Mouse (Mus musculus): ENCODE data around the gene Vash2. TPM values are rescaled to one million over a fixed set of nuclear protein-coding genes. Genes with fewer than 3 reads are reported as not detected.

Gene Vash2
- polyA plus RNA-seq, 1 experiment = not detected

- H3K4me3 ChIP-seq (ENCODE audit: insufficient read depth, low read depth, low read length) = no peak overlapping the region
- H3K27ac ChIP-seq (replicated peaks; ENCODE audit: low read depth, low read length) = no peak overlapping the region
- no peaks in the 10 kb centered on the region for H3K4me1 ChIP-seq (ENCODE audit: control insufficient read depth, insufficient read depth, insufficient read length, low read length)
These were observed 16.5 kb upstream of the Vash2 start for GRCm38 (mm10) chr1:190995548-190995947.

- no peak overlapping the region for H3K4me3 ChIP-seq (ENCODE audit: insufficient read depth, low read depth, low read length)
- H3K4me1 ChIP-seq (ENCODE audit: control insufficient read depth, insufficient read depth, insufficient read length, low read length) = no peaks in the 10 kb centered on the region
- H3K27ac ChIP-seq (replicated peaks; ENCODE audit: low read depth, low read length) = no peak overlapping the region
These were observed 10.5 kb upstream of the Vash2 start for GRCm38 (mm10) chr1:190989437-190990082.

- H3K4me3 ChIP-seq (ENCODE audit: insufficient read depth, low read depth, low read length) = no peak overlapping the region
- no peak overlapping the region for H3K27ac ChIP-seq (replicated peaks; ENCODE audit: low read depth, low read length)
- peaks cover 4% of the 10 kb centered on the region; the same call in 1 of the 2 replicates for H3K4me1 ChIP-seq (ENCODE audit: control insufficient read depth, insufficient read depth, insufficient read length, low read length)
These were observed 2.3 kb upstream of the Vash2 start for GRCm38 (mm10) chr1:190981412-190981811.

DNA sequence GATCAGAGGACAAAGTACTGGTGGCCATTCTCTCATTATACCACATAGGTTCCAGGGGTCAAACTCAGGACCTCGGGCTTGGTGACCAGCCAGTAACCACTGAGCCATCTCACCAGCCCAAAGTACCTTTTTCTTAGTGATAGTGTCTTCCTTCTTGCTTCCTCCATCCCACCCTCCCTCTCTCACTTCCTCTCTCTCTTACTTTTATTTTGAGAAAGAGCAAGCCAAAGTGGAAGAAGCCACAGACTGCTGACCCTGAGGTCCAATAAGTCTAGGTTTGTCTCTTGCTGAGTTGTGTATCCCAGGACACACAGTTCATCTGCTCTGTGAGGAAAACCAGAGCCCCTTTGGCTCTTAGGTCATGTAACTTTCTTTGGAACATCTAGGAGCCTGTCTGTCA lies 1.4 kb upstream of the Vash2 start:
- no peak overlapping the region for H3K27ac ChIP-seq (replicated peaks; ENCODE audit: low read depth, low read length)
- no peak overlapping the region for H3K4me3 ChIP-seq (ENCODE audit: insufficient read depth, low read depth, low read length)
- H3K4me1 ChIP-seq (ENCODE audit: control insufficient read depth, insufficient read depth, insufficient read length, low read length) = peaks cover 4% of the 10 kb centered on the region; the same call in 1 of the 2 replicates

- no peak overlapping the region for H3K27ac ChIP-seq (replicated peaks; ENCODE audit: low read depth, low read length)
These were observed 504 bp downstream of the Vash2 start for GRCm38 (mm10) chr1:190978511-190979073.

DNA sequence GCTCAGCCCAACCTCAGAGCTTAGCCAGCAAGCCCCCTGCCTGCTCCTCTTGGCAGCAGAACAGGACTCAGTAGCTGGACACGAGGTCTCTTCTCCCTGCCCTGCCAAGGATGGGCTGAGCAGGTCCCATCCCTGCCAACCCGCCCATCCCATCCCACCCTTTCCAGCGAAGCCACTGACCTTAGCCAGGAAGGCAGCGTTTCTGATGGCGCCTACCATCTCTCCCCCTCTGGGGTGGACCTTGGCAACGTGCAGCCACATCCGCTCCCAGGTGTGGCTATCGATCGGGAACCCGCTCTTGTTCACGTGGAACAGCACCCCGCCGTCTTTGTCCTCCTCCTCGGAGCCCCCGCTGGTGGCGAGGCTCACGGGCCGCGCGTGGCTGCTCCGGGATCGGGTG lies 1.1 kb downstream of the Vash2 start:
- peak overlapping the region; percentile 56 for H3K4me3 ChIP-seq (ENCODE audit: insufficient read depth, low read depth, low read length)
- H3K4me1 ChIP-seq (ENCODE audit: control insufficient read depth, insufficient read depth, insufficient read length, low read length) = peaks cover 4% of the 10 kb centered on the region; the same call in 1 of the 2 replicates
- H3K27ac ChIP-seq (replicated peaks; ENCODE audit: low read depth, low read length) = no peak overlapping the region

More at GRCm38 (mm10) chr1:190978511-190979073, 504 bp downstream of the Vash2 start:
- Histone ChIP-seq H3K4me3 (ENCODE audit: insufficient read depth, low read depth, low read length) (peak overlapping the region; percentile 56), H3K4me1 (ENCODE audit: control insufficient read depth, insufficient read depth, insufficient read length, low read length) (peaks cover 4% of the 10 kb centered on the region; the same call in 1 of the 2 replicates)

DNA sequence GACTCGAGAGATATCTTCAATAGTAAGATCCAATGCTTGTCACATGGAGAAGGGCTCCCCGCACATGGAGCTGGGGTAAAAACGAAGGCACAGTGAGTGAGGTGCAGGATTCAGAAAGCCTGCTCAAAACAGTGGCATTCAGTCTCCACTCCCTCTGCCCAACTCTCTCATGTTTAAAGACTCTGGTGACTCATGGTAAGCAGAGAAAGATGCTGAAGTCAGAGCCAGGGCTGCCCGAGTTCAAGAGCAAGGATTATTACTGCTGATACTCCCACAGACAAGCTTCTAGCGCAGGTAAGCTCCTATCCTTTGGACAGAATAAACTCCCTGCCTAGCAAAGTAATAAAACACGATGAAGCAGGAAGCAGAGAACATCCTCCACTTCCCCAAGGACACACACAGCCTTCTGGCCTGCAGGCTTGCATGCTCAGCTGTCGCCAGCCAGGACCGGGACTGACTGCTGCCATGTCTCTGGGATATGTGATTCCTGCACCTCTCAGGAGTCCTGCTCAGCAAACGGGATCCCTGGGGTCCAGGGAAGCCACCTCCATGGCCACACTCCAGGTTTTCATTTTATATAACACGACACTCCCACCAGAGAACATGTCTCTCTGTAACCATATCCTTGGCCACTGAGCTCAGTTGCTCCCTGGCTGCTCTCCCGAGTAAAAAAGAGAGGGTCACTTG lies 2.1 kb downstream of the Vash2 start:
- Histone ChIP-seq H3K27ac (replicated peaks; ENCODE audit: low read depth, low read length) (no peak overlapping the region), H3K4me1 (ENCODE audit: control insufficient read depth, insufficient read depth, insufficient read length, low read length) (peaks cover 4% of the 10 kb centered on the region; the same call in 1 of the 2 replicates), H3K4me3 (ENCODE audit: insufficient read depth, low read depth, low read length) (no peak overlapping the region)

DNA sequence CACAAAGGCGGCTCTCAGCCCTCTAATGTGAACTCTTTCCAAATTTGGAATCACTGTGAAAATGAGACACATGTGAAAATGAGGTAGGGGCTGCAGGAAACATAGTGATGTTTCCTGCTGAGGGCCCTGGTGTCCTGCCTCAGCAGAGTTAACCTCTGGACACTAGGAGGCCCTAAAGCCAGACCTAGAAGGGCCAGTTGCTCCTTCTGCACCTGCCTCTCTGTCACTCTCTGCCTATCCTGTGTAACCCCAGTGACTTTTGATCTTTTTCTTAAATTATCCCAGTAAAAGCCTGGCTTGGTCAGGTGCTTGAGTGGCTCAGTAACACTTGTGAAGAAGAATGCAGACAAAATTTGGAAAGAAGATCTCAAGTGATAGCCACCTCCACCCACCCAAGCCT lies 4.3 kb downstream of the Vash2 start:
- H3K4me3 ChIP-seq (ENCODE audit: insufficient read depth, low read depth, low read length) = no peak overlapping the region
- H3K27ac ChIP-seq (replicated peaks; ENCODE audit: low read depth, low read length) = no peak overlapping the region
- peaks cover 4% of the 10 kb centered on the region; the same call in 1 of the 2 replicates for H3K4me1 ChIP-seq (ENCODE audit: control insufficient read depth, insufficient read depth, insufficient read length, low read length)

DNA sequence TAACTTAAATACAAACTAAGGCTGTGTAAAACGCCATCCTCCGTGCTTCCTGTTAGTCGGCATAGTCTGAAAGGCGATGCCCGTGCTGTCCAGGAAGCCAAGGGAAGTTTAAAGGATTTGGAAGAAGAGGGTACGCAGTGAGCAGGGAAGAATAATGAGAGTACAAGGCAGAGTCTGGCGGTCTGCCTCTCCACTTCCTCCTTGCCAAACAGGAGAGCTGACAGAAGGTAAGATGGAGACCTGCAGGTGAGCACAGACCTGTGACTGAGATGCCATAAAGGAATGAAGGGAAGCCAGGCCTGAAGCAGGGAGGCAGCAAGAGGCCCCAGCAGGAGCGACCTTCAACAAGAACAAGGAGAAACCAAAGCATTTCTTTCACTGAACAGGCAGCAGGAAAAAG lies 4.9 kb downstream of the Vash2 start:
- no peak overlapping the region for H3K4me3 ChIP-seq (ENCODE audit: insufficient read depth, low read depth, low read length)
- H3K27ac ChIP-seq (replicated peaks; ENCODE audit: low read depth, low read length) = no peak overlapping the region
- peaks cover 4% of the 10 kb centered on the region; the same call in 1 of the 2 replicates for H3K4me1 ChIP-seq (ENCODE audit: control insufficient read depth, insufficient read depth, insufficient read length, low read length)

GRCm38 (mm10) chr1:190972612-190973192 lies 6.4 kb downstream of the Vash2 start:
- Histone ChIP-seq H3K4me1 (ENCODE audit: control insufficient read depth, insufficient read depth, insufficient read length, low read length) (no peaks in the 10 kb centered on the region), H3K27ac (replicated peaks; ENCODE audit: low read depth, low read length) (no peak overlapping the region), H3K4me3 (ENCODE audit: insufficient read depth, low read depth, low read length) (no peak overlapping the region)

GRCm38 (mm10) chr1:190971708-190972610 lies 7.1 kb downstream of the Vash2 start:
- H3K27ac ChIP-seq (replicated peaks; ENCODE audit: low read depth, low read length) = no peak overlapping the region
- H3K4me1 ChIP-seq (ENCODE audit: control insufficient read depth, insufficient read depth, insufficient read length, low read length) = no peaks in the 10 kb centered on the region
- H3K4me3 ChIP-seq (ENCODE audit: insufficient read depth, low read depth, low read length) = no peak overlapping the region

GRCm38 (mm10) chr1:190968010-190968409 lies 11.1 kb downstream of the Vash2 start:
- H3K27ac ChIP-seq (replicated peaks; ENCODE audit: low read depth, low read length) = no peak overlapping the region
- H3K4me1 ChIP-seq (ENCODE audit: control insufficient read depth, insufficient read depth, insufficient read length, low read length) = no peaks in the 10 kb centered on the region

GRCm38 (mm10) chr1:190964992-190965780 lies 13.9 kb downstream of the Vash2 start:
- Histone ChIP-seq H3K27ac (replicated peaks; ENCODE audit: low read depth, low read length) (no peak overlapping the region), H3K4me1 (ENCODE audit: control insufficient read depth, insufficient read depth, insufficient read length, low read length) (no peaks in the 10 kb centered on the region)

More at GRCm38 (mm10) chr1:190968010-190968409, 11.1 kb downstream of the Vash2 start:
- no peak overlapping the region for H3K4me3 ChIP-seq (ENCODE audit: insufficient read depth, low read depth, low read length)

DNA sequence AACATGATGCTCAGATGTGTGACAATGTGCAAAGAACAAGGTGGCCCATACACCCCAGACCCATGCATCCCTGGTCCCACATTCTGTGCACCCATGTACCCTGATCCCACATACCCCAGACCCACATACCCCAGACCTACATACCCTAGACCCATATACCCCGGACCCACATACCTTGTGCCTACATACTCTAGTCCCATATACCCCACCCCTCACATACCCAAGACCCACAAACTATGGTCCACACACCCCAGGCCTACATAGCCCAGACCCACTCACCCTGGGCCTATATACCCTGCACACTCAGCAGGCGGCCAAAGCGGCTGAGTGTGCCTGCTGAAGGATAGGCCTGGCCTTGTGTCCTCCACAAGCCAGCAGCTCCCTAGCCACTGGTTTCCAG lies 16.3 kb downstream of the Vash2 start:
- H3K4me3 ChIP-seq (ENCODE audit: insufficient read depth, low read depth, low read length) = no peak overlapping the region
- H3K4me1 ChIP-seq (ENCODE audit: control insufficient read depth, insufficient read depth, insufficient read length, low read length) = no peaks in the 10 kb centered on the region
- no peak overlapping the region for H3K27ac ChIP-seq (replicated peaks; ENCODE audit: low read depth, low read length)

More at GRCm38 (mm10) chr1:190964992-190965780, 13.9 kb downstream of the Vash2 start:
- H3K4me3 ChIP-seq (ENCODE audit: insufficient read depth, low read depth, low read length) = no peak overlapping the region

All from brown adipose tissue, adult 24 weeks (tissue).